Mouse (Mus musculus): Measurements from ENCODE around the gene 4931422A03Rik.

DNA sequence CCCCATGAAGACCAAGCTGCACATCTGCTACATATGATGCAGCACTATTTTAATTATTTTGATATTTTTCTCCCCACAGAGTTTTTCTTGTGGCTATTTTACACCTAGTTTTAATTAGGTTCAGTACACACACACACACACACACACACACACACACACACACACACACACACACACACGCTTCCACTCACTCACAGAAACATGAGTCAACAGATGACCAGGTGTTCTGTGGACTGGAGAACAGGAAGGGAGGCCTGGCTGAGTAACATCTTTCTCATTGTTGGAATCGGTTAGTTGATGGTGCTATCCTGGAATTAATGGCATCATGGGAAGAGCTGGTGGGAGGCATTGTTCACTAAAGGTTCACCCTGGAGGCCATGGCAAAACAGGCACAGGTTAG is 90.5 kb downstream of the 4931422A03Rik start:
- no peak for TF ChIP-seq CTCF (IDR thresholded peaks at IDR 0.05; ENCODE audit: low read depth, low read length)
- TF ChIP-seq POLR2A (IDR thresholded peaks at IDR 0.05; ENCODE audit: extremely low read depth, insufficient read depth, low read length): no peak
